Mouse (Mus musculus): ENCODE data around the gene 4933430I17Rik.

The 4933430I17Rik gene

GRCm38 (mm10) chr4:62496815-62497214, 28.4 kb upstream of the 4933430I17Rik start:
- TF ChIP-seq GATA4 (IDR thresholded peaks at IDR 0.05; ENCODE audit: insufficient replicate concordance, low read length) = no peak

GRCm38 (mm10) chr4:62500799-62501198, 24.4 kb upstream of the 4933430I17Rik start:
- TF ChIP-seq GATA4 (IDR thresholded peaks at IDR 0.05; ENCODE audit: insufficient replicate concordance, low read length) = no peak

- TF ChIP-seq GATA4 (IDR thresholded peaks at IDR 0.05; ENCODE audit: insufficient replicate concordance, low read length) = no peak
Measured at GRCm38 (mm10) chr4:62501534-62501933, 23.6 kb upstream of the 4933430I17Rik start.

GRCm38 (mm10) chr4:62501964-62502732, 23.0 kb upstream of the 4933430I17Rik start:
- peak; percentile 19; the same call in 1 of the 2 replicates for TF ChIP-seq GATA4 (IDR thresholded peaks at IDR 0.05; ENCODE audit: insufficient replicate concordance, low read length)

- peak; percentile 93; the same call in 1 of the 2 replicates for TF ChIP-seq GATA4 (IDR thresholded peaks at IDR 0.05; ENCODE audit: insufficient replicate concordance, low read length)
Measured at GRCm38 (mm10) chr4:62502969-62503368, 22.2 kb upstream of the 4933430I17Rik start.

- TF ChIP-seq GATA4 (IDR thresholded peaks at IDR 0.05; ENCODE audit: insufficient replicate concordance, low read length) = no peak
Measured at GRCm38 (mm10) chr4:62503374-62503970, 21.7 kb upstream of the 4933430I17Rik start, which contains the start of gene Hdhd3. Gene Hdhd3 (minus strand): TSS chr4:62503467.

GRCm38 (mm10) chr4:62505991-62506390, 19.2 kb upstream of the 4933430I17Rik start:
- no peak for TF ChIP-seq GATA4 (IDR thresholded peaks at IDR 0.05; ENCODE audit: insufficient replicate concordance, low read length)

GRCm38 (mm10) chr4:62506798-62507197, 18.4 kb upstream of the 4933430I17Rik start:
- no peak for TF ChIP-seq GATA4 (IDR thresholded peaks at IDR 0.05; ENCODE audit: insufficient replicate concordance, low read length)

GRCm38 (mm10) chr4:62508839-62509238, 16.3 kb upstream of the 4933430I17Rik start:
- TF ChIP-seq GATA4 (IDR thresholded peaks at IDR 0.05; ENCODE audit: insufficient replicate concordance, low read length) = no peak

GRCm38 (mm10) chr4:62509946-62510345, 15.2 kb upstream of the 4933430I17Rik start:
- TF ChIP-seq GATA4 (IDR thresholded peaks at IDR 0.05; ENCODE audit: insufficient replicate concordance, low read length) = no peak

GRCm38 (mm10) chr4:62513998-62514506, 11.1 kb upstream of the 4933430I17Rik start:
- no peak for TF ChIP-seq GATA4 (IDR thresholded peaks at IDR 0.05; ENCODE audit: insufficient replicate concordance, low read length)

GRCm38 (mm10) chr4:62514995-62515394, 10.2 kb upstream of the 4933430I17Rik start:
- no peak for TF ChIP-seq GATA4 (IDR thresholded peaks at IDR 0.05; ENCODE audit: insufficient replicate concordance, low read length)

GRCm38 (mm10) chr4:62515490-62515889, 9.7 kb upstream of the 4933430I17Rik start:
- peak; percentile 54; the same call in 1 of the 2 replicates for TF ChIP-seq GATA4 (IDR thresholded peaks at IDR 0.05; ENCODE audit: insufficient replicate concordance, low read length)

GRCm38 (mm10) chr4:62516079-62516478, 9.1 kb upstream of the 4933430I17Rik start:
- peak; percentile 69; the same call in 1 of the 2 replicates for TF ChIP-seq GATA4 (IDR thresholded peaks at IDR 0.05; ENCODE audit: insufficient replicate concordance, low read length)

- TF ChIP-seq GATA4 (IDR thresholded peaks at IDR 0.05; ENCODE audit: insufficient replicate concordance, low read length) = no peak
Measured at GRCm38 (mm10) chr4:62516579-62516978, 8.6 kb upstream of the 4933430I17Rik start.

GRCm38 (mm10) chr4:62517046-62517445, 8.1 kb upstream of the 4933430I17Rik start:
- TF ChIP-seq GATA4 (IDR thresholded peaks at IDR 0.05; ENCODE audit: insufficient replicate concordance, low read length) = no peak; the same call in 1 of the 2 replicates

All from liver, adult (tissue).